Mouse (Mus musculus): Measurements from ENCODE around the gene Tubgcp3.

DNA sequence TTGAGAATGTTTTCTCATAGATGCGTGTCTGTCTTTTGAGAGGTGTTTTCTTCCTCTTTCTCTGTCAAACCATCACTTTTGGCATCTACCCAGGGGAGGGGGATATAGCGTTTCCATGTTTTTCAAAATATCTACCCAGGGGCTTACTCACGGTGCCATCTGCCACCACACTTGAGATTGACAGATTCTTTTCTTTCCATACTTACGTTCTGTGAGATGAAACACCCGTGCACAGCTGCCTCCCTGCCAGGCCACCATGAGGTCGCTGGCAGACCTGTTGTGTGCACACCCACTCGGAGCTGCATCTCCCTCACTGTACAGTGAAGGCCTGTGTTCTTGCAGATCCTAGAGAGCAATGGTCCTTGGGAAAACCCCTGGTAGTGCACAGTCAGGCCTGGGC lies 58.8 kb downstream of the Tubgcp3 start:
- TF ChIP-seq EP300 (IDR thresholded peaks at IDR 0.05; ENCODE audit: low read depth) (no peak), CTCF (IDR thresholded peaks at IDR 0.05; ENCODE audit: low read depth) (no peak)

Measured in heart, postnatal 0 days (tissue).